Mouse (Mus musculus) frontal cortex, adult 2 months (tissue): Measurements from ENCODE around the gene Zfp991. TPM values are rescaled to one million over a fixed set of nuclear protein-coding genes. Genes with fewer than 3 reads are reported as not detected.
"Not testable (repeated sequence)": the region's sequence is repeated elsewhere in the genome, so short reads cannot be mapped to it uniquely, and the experiment has no call there.

Experiments used
- DNase-seq, 2 experiments: peaks; one replicate each; pipeline ENCODE4 v3.0.0; 2022; ENCODE audit warnings: low spot score in 1 of 2; ENCODE audit errors: extremely low spot score in 1 of 2
- polyA plus RNA-seq: library from polyadenylated mRNA; depleted of rRNA; stranded (reverse); fragments of >200 nt; gene quantifications from 2 replicates; pipeline ENCODE4 v1.2.3, GENCODE M21; 2012; rRNA removed

The Zfp991 gene
- 1.9 TPM in 2 replicates for polyA plus RNA-seq

GRCm38 (mm10) chr4:147131837-147132459 lies at the start of gene Zfp991:
Zfp991 (plus strand) TSS chr4:147132038.
- not testable (repeated sequence) for DNase-seq

GRCm38 (mm10) chr4:147095641-147096040 lies 36.2 kb upstream of the Zfp991 start:
- DNase-seq = not testable (repeated sequence)

- DNase-seq = peak in 1 of 2 experiments; percentile 23
These were observed 29.9 kb upstream of the Zfp991 start for GRCm38 (mm10) chr4:147101666-147102626.

- DNase-seq = peak in 1 of 2 experiments; percentile 20
These were observed 28.0 kb upstream of the Zfp991 start for GRCm38 (mm10) chr4:147103814-147104213.

GRCm38 (mm10) chr4:147117839-147118238 lies 14.0 kb upstream of the Zfp991 start:
- DNase-seq = not testable (repeated sequence)

GRCm38 (mm10) chr4:147122286-147122685 lies 9.6 kb upstream of the Zfp991 start:
- not testable (repeated sequence) for DNase-seq

- DNase-seq = not testable (repeated sequence)
These were observed 8.0 kb upstream of the Zfp991 start for GRCm38 (mm10) chr4:147123797-147124196.

- DNase-seq = not testable (repeated sequence)
These were observed 7.2 kb upstream of the Zfp991 start for GRCm38 (mm10) chr4:147124400-147125306.

GRCm38 (mm10) chr4:147125326-147125725 lies 6.5 kb upstream of the Zfp991 start:
- DNase-seq = not testable (repeated sequence)

GRCm38 (mm10) chr4:147125870-147126269 lies 6.0 kb upstream of the Zfp991 start:
- not testable (repeated sequence) for DNase-seq

GRCm38 (mm10) chr4:147126435-147126834 lies 5.4 kb upstream of the Zfp991 start:
- DNase-seq = not testable (repeated sequence)

- DNase-seq = not testable (repeated sequence)
These were observed 4.7 kb upstream of the Zfp991 start for GRCm38 (mm10) chr4:147127137-147127536.

GRCm38 (mm10) chr4:147128152-147128551 lies 3.7 kb upstream of the Zfp991 start:
- not testable (repeated sequence) for DNase-seq

- DNase-seq = not testable (repeated sequence)
These were observed 1.8 kb downstream of the Zfp991 start for GRCm38 (mm10) chr4:147133596-147133995.

- not testable (repeated sequence) for DNase-seq
These were observed 9.9 kb downstream of the Zfp991 start for GRCm38 (mm10) chr4:147141757-147142156.

GRCm38 (mm10) chr4:147165282-147165681 lies 33.4 kb downstream of the Zfp991 start:
- not testable (repeated sequence) for DNase-seq

- not testable (repeated sequence) for DNase-seq
These were observed 38.7 kb downstream of the Zfp991 start for GRCm38 (mm10) chr4:147170547-147170946.

- DNase-seq = not testable (repeated sequence)
These were observed 39.7 kb downstream of the Zfp991 start for GRCm38 (mm10) chr4:147171557-147171956.

GRCm38 (mm10) chr4:147176279-147176880 lies 44.5 kb downstream of the Zfp991 start:
- not testable (repeated sequence) for DNase-seq
